In genomic region chr10:77298621-77299020, GRCm38 (mm10) we compare ENCODE assay signal across 1 mouse cellular context.
TF ChIP-seq lines count a peak whose summit lies in the region.

No protein-coding gene starts in this region.

TF ChIP-seq in MEL, 35 proteins besides CTCF, POLR2A, EP300 and RAD21 (continued from another document):
- TF ChIP-seq MAFK (IDR thresholded peaks at IDR 0.05; ENCODE audit: borderline replicate concordance, low read depth, low read length) (no peak), CHD1 (IDR thresholded peaks at IDR 0.05; ENCODE audit: low read depth, low read length) (no peak)
